In genomic region chr11:61674839-61675159, GRCm38 (mm10) we compare ENCODE assay signal across 9 mouse cellular contexts. TPM values are rescaled to one million over a fixed set of nuclear protein-coding genes. Genes with fewer than 3 reads are reported as not detected.
DNase-seq lines count a peak whose midpoint lies in the region; ATAC-seq and TF ChIP-seq lines count a peak whose summit lies in the region.
"Had no signal": no experiment of that assay in that cellular context is flagged by ENCODE, and none has a peak within 500 bp of the region (broad histone marks: within the 10 kb centered on the region; RNA-seq: fewer than 3 reads in every experiment).

No protein-coding gene starts in this region.

- no peak for DNase-seq in heart, postnatal 14 days
- DNase-seq in MN1 (ENCODE audit: low spot score) = peak; percentile 68
- no peak for DNase-seq in liver, adult 2 months (ENCODE audit: extremely low read depth, low read depth, low spot score)
- peak; percentile 49 for DNase-seq in retina, postnatal 7 days (ENCODE audit: low read depth, low spot score)
- DNase-seq in cerebellum, adult 8-10 months = no peak
- DNase-seq in Muller cell, postnatal 12 days (ENCODE audit: inconsistent ontology term) = no peak

- H3K36me3 ChIP-seq in heart, embryonic 15.5 days = no peaks in the 10 kb centered on the region
- no peaks in the 10 kb centered on the region for H3K36me3 ChIP-seq in forebrain, embryonic 13.5 days (ENCODE audit: poor library complexity, severe bottlenecking)
- H3K36me3 ChIP-seq in liver, adult 2 months (ENCODE audit: control insufficient read depth, insufficient read depth, low read length) = no peaks in the 10 kb centered on the region

- no peaks in the 10 kb centered on the region for H3K79me2 ChIP-seq in liver, adult 2 months (ENCODE audit: control insufficient read depth, insufficient read depth, low read length)

- no peak for TF ChIP-seq POLR2A in liver, adult 2 months (IDR thresholded peaks at IDR 0.05; ENCODE audit: extremely low read depth, insufficient read depth, low read length)

- ATAC-seq in heart, embryonic 15.5 days (replicated peaks; ENCODE audit: insufficient number of reproducible peaks, insufficient read depth, low FRiP score, low read depth) = 0 out of 2 replicates have a peak, but pooled peaks have one; percentile 8
- peak; percentile 68; the same call in 1 of the 2 replicates for ATAC-seq in forebrain, embryonic 13.5 days

- no peak overlapping the region for H3K4me3 ChIP-seq in heart, embryonic 15.5 days
- no peak overlapping the region for H3K4me3 ChIP-seq in forebrain, embryonic 13.5 days
- no peak overlapping the region for H3K4me3 ChIP-seq in liver, adult 2 months (ENCODE audit: insufficient read depth, low read depth, low read length)

- H3K27ac ChIP-seq in heart, embryonic 15.5 days = no peak overlapping the region
- no peak overlapping the region for H3K27ac ChIP-seq in forebrain, embryonic 13.5 days
- no peak overlapping the region for H3K27ac ChIP-seq in liver, adult 2 months (replicated peaks; ENCODE audit: insufficient read depth, low read depth, low read length)
- H3K27ac ChIP-seq: macrophage had no signal

- no peaks in the 10 kb centered on the region for H3K9me3 ChIP-seq in heart, embryonic 15.5 days (replicated peaks)
- no peaks in the 10 kb centered on the region for H3K9me3 ChIP-seq in forebrain, embryonic 13.5 days (replicated peaks)

- peak; percentile 32; the same call in 1 of the 2 replicates for TF ChIP-seq CTCF in liver, adult 2 months (IDR thresholded peaks at IDR 0.05; ENCODE audit: low read depth, low read length)

- peaks cover 28% of the 10 kb centered on the region; the same call in 1 of the 2 replicates for H3K27me3 ChIP-seq in heart, embryonic 15.5 days
- H3K27me3 ChIP-seq in forebrain, embryonic 13.5 days = no peaks in the 10 kb centered on the region
- H3K27me3 ChIP-seq in liver, adult 2 months (ENCODE audit: control insufficient read depth, insufficient read depth, low read length) = no peaks in the 10 kb centered on the region

- 10% methylated on average over 8 of the region's 8 CpGs for WGBS in heart, embryonic 15.5 days
- 3% methylated on average over 8 of the region's 8 CpGs for WGBS in forebrain, embryonic 13.5 days
- WGBS in liver, adult 2 months = 44% methylated on average over 8 of the region's 8 CpGs

- intact Hi-C loops in heart, postnatal 14 days (cut with DNase I) = no loop called here

- no peak overlapping the region for H3K9ac ChIP-seq in heart, embryonic 15.5 days
- 0 out of 2 replicates have a peak overlapping the region, but pooled peaks have one; percentile 26 for H3K9ac ChIP-seq in forebrain, embryonic 13.5 days
- no peak overlapping the region for H3K9ac ChIP-seq in liver, adult 2 months (ENCODE audit: low read depth, low read length)

- H3K4me1 ChIP-seq in heart, embryonic 15.5 days (replicated peaks) = peaks cover 13% of the 10 kb centered on the region
- peaks cover 10% of the 10 kb centered on the region for H3K4me1 ChIP-seq in forebrain, embryonic 13.5 days
- H3K4me1 ChIP-seq in liver, adult 2 months (ENCODE audit: control insufficient read depth, insufficient read depth, low read length) = no peaks in the 10 kb centered on the region

- no peak overlapping the region for H3K4me2 ChIP-seq in heart, embryonic 15.5 days
- peak overlapping the region; percentile 33; the same call in 1 of the 2 replicates for H3K4me2 ChIP-seq in forebrain, embryonic 13.5 days

RNA-seq across cellular contexts. Expression of gene Fam83g, which starts 9.1 kb away (rescaled TPM):
- 0.68 and 1.4 TPM in 2 replicates for polyA plus RNA-seq in heart, embryonic 15.5 days (2015; fragmentation: Nextera tagmentation; extraction: Ambion mirVana)
- under 1 TPM; 0.07 to 0.24 TPM for total RNA-seq in heart, postnatal 14 days (2021)
- 0.32 and 0.33 TPM in 2 replicates for polyA plus RNA-seq in forebrain, embryonic 13.5 days (2015; fragmentation: Nextera tagmentation; extraction: Ambion mirVana)
- total RNA-seq in liver, adult 2 months (2014; rRNA removed) = 1.0 and 1.5 TPM in 2 replicates
- polyA plus RNA-seq in liver, adult 2 months (2012; rRNA removed) = 1.4 TPM in 2 replicates
- polyA plus RNA-seq: macrophage had no signal

RNA-seq across cellular contexts. Expression of gene Grap, which starts 21.7 kb away (rescaled TPM):
- polyA plus RNA-seq in heart, embryonic 15.5 days (2015; fragmentation: Nextera tagmentation; extraction: Ambion mirVana) = 9.3 and 13.5 TPM in 2 replicates
- total RNA-seq in heart, postnatal 14 days (2021) = 10 to 100 TPM; 13.9 to 15.4 TPM
- polyA plus RNA-seq in forebrain, embryonic 13.5 days (2015; fragmentation: Nextera tagmentation; extraction: Ambion mirVana) = 6.9 and 8.2 TPM in 2 replicates
- 3.8 and 5.0 TPM in 2 replicates for total RNA-seq in liver, adult 2 months (2014; rRNA removed)
- 2.8 and 3.4 TPM in 2 replicates for polyA plus RNA-seq in liver, adult 2 months (2012; rRNA removed)

RNA-seq across cellular contexts. Expression of gene Slc5a10, which starts 45.8 kb away (rescaled TPM):
- polyA plus RNA-seq in heart, embryonic 15.5 days (2015; fragmentation: Nextera tagmentation; extraction: Ambion mirVana) = 0.08 TPM in 1 of 2 replicates, not detected in the other
- not detected for total RNA-seq in heart, postnatal 14 days (2021)
- not detected in 2 replicates for polyA plus RNA-seq in forebrain, embryonic 13.5 days (2015; fragmentation: Nextera tagmentation; extraction: Ambion mirVana)
- 0.07 TPM in 1 of 2 replicates, not detected in the other for total RNA-seq in liver, adult 2 months (2014; rRNA removed)
- polyA plus RNA-seq in liver, adult 2 months (2012; rRNA removed) = not detected in 2 replicates
- polyA plus RNA-seq: macrophage had no signal

Comparison
In these comparisons a context has a peak if more than half of its experiments do, and no peak if none do; other contexts are left out.
1. DNase-seq: peak in MN1 (single experiment) and retina, postnatal 7 days (single experiment); none in heart, postnatal 14 days (0 of 2), liver, adult 2 months (single experiment), cerebellum, adult 8-10 months (single experiment) and Muller cell, postnatal 12 days (single experiment).